Mouse (Mus musculus) heart, embryonic 13.5 days (tissue): ENCODE results near the gene Cyth1. TPM values are rescaled to one million over a fixed set of nuclear protein-coding genes. Genes with fewer than 3 reads are reported as not detected.
A peak's percentile ranks its signal among the peaks of the same experiment; 100 is the strongest.

Experiments
- ATAC-seq: fragments of 200-750 bp; cut with Nextera tagmentation; 2 replicates; pipeline ENCODE4 v1.8.0; 2017; ENCODE audit warnings: moderate TSS enrichment; ENCODE audit not compliant: insufficient number of reproducible peaks, low FRiP score, low TSS enrichment; ENCODE audit errors: extremely low read depth
- H3K27ac ChIP-seq: fragments of 300-500 bp; sonication (generic); replicated peaks from 2 replicates; pipeline ENCODE4 v1.5.1; 2015; ENCODE audit warnings: moderate library complexity, mild to moderate bottlenecking, inconsistent platforms
- H3K27me3 ChIP-seq: fragments of 300-500 bp; sonication (generic); replicated peaks from 2 replicates; pipeline ENCODE4 v1.6.1; 2015; ENCODE audit warnings: mild to moderate bottlenecking, inconsistent platforms
- H3K36me3 ChIP-seq: fragments of 300-500 bp; sonication (generic); 2 replicates; pipeline ENCODE4 v1.6.1; 2015; ENCODE audit warnings: mild to moderate bottlenecking, inconsistent platforms
- H3K4me1 ChIP-seq: fragments of 300-500 bp; sonication (generic); 2 replicates; pipeline ENCODE4 v1.6.1; 2015; ENCODE audit warnings: inconsistent platforms
- H3K4me2 ChIP-seq: fragments of 300-500 bp; sonication (generic); 2 replicates; pipeline ENCODE4 v1.6.1; 2015; ENCODE audit warnings: inconsistent platforms, mild to moderate bottlenecking, moderate library complexity
- H3K4me3 ChIP-seq: fragments of 300-500 bp; sonication (generic); 2 replicates; pipeline ENCODE4 v1.5.1; 2015; ENCODE audit warnings: moderate library complexity, mild to moderate bottlenecking, inconsistent platforms
- H3K9ac ChIP-seq: fragments of 300-500 bp; sonication (generic); 2 replicates; pipeline ENCODE4 v1.6.1; 2015; ENCODE audit warnings: inconsistent platforms, mild to moderate bottlenecking, moderate library complexity
- H3K9me3 ChIP-seq: fragments of 300-500 bp; sonication (generic); 2 replicates; pipeline ENCODE4 v1.6.1; 2016; ENCODE audit warnings: inconsistent platforms
- WGBS: fragments of 180-500 bp; shearing (Covaris S2); methylation state at CpG from one replicate; pipeline ENCODE4 v1.1.7; 2015; ENCODE audit warnings: mixed read lengths; 5-methylcytosine and 5-hydroxymethylcytosine counted together
- polyA plus RNA-seq: library from polyadenylated mRNA; unstranded; fragments of >200 nt; fragmentation: Nextera tagmentation; extraction: Ambion mirVana; gene quantifications from 2 replicates; pipeline ENCODE4 v1.2.1, GENCODE M21; 2015

Cyth1 gene
- polyA plus RNA-seq, 1 experiment from 2014 or later: 14.9 TPM

DNA sequence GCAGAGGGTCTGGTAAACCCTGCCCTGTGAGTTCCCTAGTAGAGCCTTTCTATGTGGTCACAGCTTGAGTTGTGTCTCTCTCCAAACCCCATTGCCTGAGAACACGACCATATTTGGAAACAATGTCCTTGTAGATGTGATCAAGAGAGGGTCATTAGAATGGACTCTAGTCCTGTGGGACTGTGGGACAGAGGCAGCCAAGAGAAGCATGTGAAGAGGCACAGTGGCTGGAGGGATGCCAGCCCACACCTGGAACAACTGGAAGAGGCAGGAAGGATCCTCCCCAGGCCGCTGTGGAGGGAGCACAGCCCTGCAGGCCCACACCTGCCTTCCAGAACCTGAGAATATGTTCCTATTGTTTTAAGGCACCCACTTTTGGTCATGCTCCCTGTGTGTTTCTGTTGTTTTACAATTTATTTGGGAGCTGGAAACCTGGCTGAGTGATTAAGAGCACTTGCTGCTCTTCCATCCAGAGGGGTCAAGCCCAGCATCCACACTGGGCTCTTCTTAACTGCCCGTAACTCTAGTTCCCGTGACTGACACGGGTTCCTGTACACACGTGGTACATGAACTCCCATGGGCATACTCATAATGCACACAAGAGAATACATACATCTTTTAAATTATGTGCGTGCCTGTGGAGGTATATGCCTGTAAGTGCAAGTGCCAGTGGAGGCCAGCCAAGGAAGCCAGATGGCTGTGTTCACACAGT lies 5.2 kb upstream of the Cyth1 start:
- ATAC-seq: no peak
- Histone ChIP-seq H3K9ac (no peak overlapping the region), H3K4me3 (no peak overlapping the region), H3K27me3 (no peaks in the 10 kb centered on the region), H3K4me2 (no peak overlapping the region), H3K9me3 (no peaks in the 10 kb centered on the region), H3K4me1 (peaks cover 36% of the 10 kb centered on the region), H3K27ac (0 out of 2 replicates have a peak overlapping the region, but pooled peaks have one; percentile 61), H3K36me3 (peaks cover 26% of the 10 kb centered on the region)
- 87% methylated on average over 7 of the region's 7 CpGs for WGBS

DNA sequence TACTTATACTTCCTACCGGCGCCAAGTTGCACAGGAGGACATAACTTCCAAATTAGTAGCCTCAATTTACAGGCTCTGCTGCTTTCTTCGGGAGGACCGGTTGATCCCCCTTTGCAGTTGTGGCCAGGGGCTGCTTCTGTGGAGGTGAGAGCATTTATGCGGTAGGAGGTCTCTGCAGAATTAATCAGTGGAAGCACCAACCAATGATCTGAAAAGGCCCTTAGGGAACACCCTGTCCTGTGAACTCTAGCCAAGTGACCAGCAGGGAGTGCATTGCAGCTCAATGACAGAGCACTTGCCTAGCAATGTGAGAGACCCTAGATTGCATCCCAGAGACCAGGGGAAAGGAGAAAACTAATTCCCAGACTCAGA lies 606 bp upstream of the Cyth1 start:
- Histone ChIP-seq H3K4me3 (peak overlapping the region; percentile 94), H3K27ac (peak overlapping the region; percentile 95), H3K9me3 (no peaks in the 10 kb centered on the region), H3K36me3 (no peaks in the 10 kb centered on the region), H3K27me3 (no peaks in the 10 kb centered on the region), H3K4me2 (peak overlapping the region; percentile 90), H3K4me1 (peaks cover 45% of the 10 kb centered on the region), H3K9ac (peak overlapping the region; percentile 81)
- 2% methylated on average over 5 of the region's 5 CpGs for WGBS
- ATAC-seq: 0 out of 2 replicates have a peak, but pooled peaks have one; percentile 1

DNA sequence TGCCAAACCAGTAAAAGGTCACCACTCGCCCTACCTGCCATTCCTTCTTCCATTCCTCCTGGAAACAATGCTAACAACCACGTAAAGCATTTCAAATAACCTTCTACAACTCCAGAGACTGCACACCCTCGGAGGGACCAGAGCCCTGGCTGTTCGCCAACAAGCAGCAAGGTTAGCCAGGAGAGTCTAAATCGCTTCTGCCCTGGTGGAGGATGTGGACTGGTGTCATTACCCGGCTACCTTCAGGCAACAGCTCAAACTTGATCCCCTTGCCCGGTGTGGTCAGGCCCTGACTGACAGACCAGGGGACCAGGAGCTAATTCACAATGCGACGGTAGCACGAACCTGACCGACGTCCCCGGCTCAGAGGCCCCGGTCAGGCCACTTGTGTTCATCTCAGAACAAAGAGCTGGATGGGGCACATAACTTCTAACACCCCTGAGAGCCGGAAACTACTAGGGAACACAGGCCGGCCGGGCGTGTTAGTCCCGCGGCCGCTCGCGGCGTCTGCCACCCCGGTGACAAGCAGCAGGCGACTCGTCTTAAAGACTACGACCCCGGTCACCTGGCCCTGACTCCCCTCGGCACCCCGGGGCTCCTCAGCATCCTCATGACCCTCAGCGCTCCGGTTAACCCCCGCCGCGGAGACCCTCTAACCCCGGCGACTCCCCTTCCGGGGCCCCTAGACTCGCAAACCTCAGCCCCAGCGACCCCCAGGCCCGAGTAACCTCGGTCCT lies 865 bp downstream of the Cyth1 start:
- Histone ChIP-seq H3K36me3 (no peaks in the 10 kb centered on the region), H3K4me1 (peaks cover 41% of the 10 kb centered on the region), H3K4me3 (peak overlapping the region; percentile 94), H3K9ac (peak overlapping the region; percentile 98), H3K9me3 (no peaks in the 10 kb centered on the region), H3K27me3 (no peaks in the 10 kb centered on the region), H3K4me2 (peak overlapping the region; percentile 90), H3K27ac (peak overlapping the region; percentile 81)
- no peak for ATAC-seq
- 2% methylated on average over 43 of the region's 43 CpGs for WGBS

DNA sequence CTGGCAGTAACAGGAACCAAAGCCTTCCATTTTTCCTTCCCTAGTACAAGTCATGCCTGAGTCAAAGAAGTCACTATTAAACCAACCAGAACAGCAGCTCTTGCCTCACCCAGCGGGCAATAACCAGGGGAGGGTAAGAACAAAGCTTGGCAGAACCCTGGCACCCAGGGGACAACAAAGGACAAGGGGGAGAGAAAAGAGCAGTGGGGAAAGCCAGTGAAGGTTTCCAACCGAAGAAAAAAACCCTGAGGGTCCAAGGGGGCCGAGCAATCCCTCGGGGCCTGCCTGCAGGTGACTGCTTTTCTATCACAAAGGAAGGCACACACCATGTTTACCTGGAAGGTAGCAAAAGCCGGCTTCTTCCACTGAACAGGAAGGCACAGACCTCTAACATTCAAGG lies 1.7 kb downstream of the Cyth1 start:
- Histone ChIP-seq H3K4me3 (peak overlapping the region; percentile 94), H3K9me3 (no peaks in the 10 kb centered on the region), H3K4me1 (peaks cover 47% of the 10 kb centered on the region), H3K36me3 (no peaks in the 10 kb centered on the region), H3K9ac (peak overlapping the region; percentile 98), H3K4me2 (peak overlapping the region; percentile 90), H3K27ac (peak overlapping the region; percentile 81), H3K27me3 (no peaks in the 10 kb centered on the region)
- ATAC-seq: no peak
- WGBS: 66% methylated on average over 5 of the region's 5 CpGs

DNA sequence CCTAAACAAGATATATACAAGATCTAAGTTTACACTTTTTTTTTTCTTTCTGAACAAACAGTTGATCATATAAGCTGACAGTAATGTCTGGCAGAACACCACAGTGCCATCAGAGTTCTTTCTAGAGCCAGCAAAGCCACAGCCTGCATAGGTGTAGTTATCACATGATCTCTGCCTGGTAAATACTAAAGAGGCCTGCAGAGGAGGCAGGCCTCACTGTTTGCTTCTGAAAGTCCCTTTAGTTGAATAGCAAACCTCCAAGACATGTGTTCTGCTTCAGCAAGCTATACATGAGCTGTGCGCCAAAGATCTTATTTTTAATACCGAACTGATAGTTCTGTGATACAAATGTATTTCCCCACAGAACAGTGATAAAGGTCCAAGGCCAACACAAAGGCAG lies 3.3 kb downstream of the Cyth1 start:
- no peak overlapping the region for H3K27ac ChIP-seq
- H3K4me1 ChIP-seq: peaks cover 63% of the 10 kb centered on the region
- H3K4me2 ChIP-seq: no peak overlapping the region
- WGBS: 93% methylated on average over 2 of the region's 2 CpGs
- H3K9ac ChIP-seq: 0 out of 2 replicates have a peak overlapping the region, but pooled peaks have one; percentile 3
- no peaks in the 10 kb centered on the region for H3K9me3 ChIP-seq
- H3K27me3 ChIP-seq: no peaks in the 10 kb centered on the region
- H3K4me3 ChIP-seq: no peak overlapping the region
- H3K36me3 ChIP-seq: no peaks in the 10 kb centered on the region
- no peak for ATAC-seq

DNA sequence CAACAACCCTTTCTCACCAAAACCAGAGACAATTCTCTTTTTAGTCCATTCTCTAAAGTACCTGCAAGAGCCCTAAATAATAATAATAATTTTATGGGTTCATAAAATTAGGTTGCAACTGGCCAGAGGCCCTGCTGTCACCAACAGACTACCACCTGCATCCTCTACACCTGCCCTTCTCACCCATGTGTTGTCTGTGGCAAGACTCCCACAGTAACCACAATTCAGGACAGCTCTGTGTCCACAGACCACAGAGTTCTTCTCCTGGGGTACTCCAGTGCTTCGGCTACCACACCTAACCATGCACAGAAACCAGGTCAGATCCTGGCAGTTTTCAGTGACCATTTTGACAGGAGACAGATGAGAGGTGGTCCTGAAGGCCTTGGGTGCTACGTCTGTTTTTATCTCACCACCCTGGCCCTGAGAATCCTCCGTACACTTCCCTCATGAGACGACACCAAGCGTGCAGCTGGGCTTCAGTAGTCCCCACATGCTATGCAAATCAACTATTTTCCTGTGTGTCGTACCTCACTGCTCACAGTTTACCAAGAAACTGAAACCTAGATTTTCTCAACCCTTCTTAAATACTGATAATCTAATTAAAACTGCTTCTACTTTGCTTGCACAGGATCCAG lies 4.6 kb downstream of the Cyth1 start:
- no peak overlapping the region for H3K9ac ChIP-seq
- H3K4me1 ChIP-seq: peaks cover 66% of the 10 kb centered on the region
- H3K4me3 ChIP-seq: no peak overlapping the region
- 74% methylated on average over 6 of the region's 6 CpGs for WGBS
- ATAC-seq: no peak
- no peaks in the 10 kb centered on the region for H3K9me3 ChIP-seq
- H3K36me3 ChIP-seq: no peaks in the 10 kb centered on the region
- H3K27me3 ChIP-seq: no peaks in the 10 kb centered on the region
- H3K4me2 ChIP-seq: no peak overlapping the region
- no peak overlapping the region for H3K27ac ChIP-seq

DNA sequence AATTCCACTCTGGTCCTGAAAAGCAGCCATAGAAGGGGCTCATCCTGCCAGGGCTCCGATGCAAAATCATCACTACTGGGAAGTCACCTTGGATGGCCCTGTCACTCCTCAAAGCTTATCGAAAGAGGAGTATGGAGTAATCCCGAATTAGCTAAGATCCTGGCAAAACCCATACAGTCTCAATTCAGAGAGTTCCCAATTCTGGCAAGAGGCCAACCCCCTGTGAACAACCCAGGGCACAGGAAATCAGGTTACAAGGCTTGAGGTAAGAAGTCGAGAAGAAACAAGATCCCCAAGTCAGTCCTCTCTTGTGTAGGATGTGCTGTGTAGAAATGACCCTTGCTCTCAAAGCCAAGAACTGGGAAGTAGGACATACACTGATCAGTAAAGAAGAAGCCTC lies 5.9 kb downstream of the Cyth1 start:
- 62% methylated on average over 4 of the region's 4 CpGs for WGBS
- H3K4me2 ChIP-seq: no peak overlapping the region

DNA sequence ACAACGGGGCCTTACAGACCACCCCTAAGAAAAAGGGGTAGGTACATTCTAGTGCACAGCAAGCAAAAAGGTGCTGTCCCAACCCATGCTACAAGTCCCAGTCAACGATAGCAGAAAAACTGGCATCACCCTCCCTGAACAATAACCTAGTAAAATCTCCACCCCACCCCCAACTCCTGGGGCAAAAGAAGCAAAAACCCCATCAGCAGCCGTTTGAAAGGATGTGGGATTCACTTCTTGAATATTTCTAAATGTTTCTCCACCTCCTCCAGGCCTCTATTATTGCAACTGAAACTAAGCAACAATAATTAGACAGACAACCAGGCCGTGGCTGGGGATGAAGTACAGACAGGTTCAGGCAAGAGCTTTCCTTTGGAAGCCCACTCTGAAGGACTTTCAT lies 8.0 kb downstream of the Cyth1 start:
- no peak overlapping the region for H3K9ac ChIP-seq
- H3K9me3 ChIP-seq: no peaks in the 10 kb centered on the region
- H3K27ac ChIP-seq: peak overlapping the region; percentile 53
- H3K4me1 ChIP-seq: peaks cover 71% of the 10 kb centered on the region
- ATAC-seq: no peak
- no peak overlapping the region for H3K4me2 ChIP-seq
- no peak overlapping the region for H3K4me3 ChIP-seq
- H3K36me3 ChIP-seq: no peaks in the 10 kb centered on the region
- 69% methylated on average over 4 of the region's 4 CpGs for WGBS
- no peaks in the 10 kb centered on the region for H3K27me3 ChIP-seq

More for the DNA sequence above, 5.9 kb downstream of the Cyth1 start:
- peaks cover 79% of the 10 kb centered on the region for H3K4me1 ChIP-seq
- no peak overlapping the region for H3K27ac ChIP-seq
- no peak overlapping the region for H3K4me3 ChIP-seq
- no peaks in the 10 kb centered on the region for H3K27me3 ChIP-seq
- no peaks in the 10 kb centered on the region for H3K36me3 ChIP-seq
- no peak for ATAC-seq
- H3K9ac ChIP-seq: no peak overlapping the region
- H3K9me3 ChIP-seq: no peaks in the 10 kb centered on the region

DNA sequence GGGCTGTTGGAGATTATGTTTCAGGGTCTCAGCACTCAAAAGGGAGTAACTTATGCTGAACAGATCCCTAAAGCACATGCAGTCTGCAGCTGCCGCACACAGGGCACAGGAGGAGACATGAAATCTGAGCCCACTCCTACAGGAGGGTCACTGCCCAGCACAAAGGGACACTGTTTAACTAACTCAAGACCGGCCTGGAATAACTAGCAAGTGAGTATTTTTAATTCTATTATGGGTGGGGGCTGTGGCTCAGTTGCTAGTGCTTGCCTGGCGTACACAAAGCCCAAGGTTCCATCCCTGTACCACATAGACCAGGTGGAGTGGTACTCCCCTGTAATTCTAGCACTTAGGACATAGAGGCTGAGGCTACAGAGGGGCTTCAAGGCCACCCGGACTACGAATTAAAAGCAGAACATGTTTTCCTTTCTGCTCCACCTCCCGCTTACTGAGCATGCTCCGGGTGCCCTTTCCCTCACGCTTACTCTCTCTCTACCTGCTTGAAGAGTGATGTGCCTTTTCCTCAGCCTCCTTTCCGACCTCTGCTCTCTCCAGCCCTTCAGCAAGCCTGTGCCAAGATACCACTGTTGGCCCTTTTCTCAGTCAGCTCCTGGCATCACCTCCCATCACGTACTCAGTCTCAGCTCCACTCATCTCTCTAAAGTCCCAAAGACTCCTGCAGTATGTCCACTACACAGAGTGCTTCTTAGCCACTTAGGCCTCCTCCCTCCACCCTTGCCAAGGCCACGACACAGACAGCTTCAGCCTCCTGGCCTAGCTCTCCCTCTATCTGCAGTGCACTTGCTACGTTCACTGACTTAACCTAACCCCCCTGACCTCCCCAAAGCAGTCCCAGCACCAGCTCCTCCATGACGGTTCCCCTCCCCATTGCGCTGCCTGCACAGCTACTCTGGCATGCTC lies 8.9 kb downstream of the Cyth1 start:
- H3K4me3 ChIP-seq: no peak overlapping the region
- H3K27me3 ChIP-seq: no peaks in the 10 kb centered on the region
- H3K36me3 ChIP-seq: no peaks in the 10 kb centered on the region
- peak overlapping the region; percentile 20 for H3K9ac ChIP-seq
- WGBS: 54% methylated on average over 14 of the region's 14 CpGs
- no peak for ATAC-seq
- H3K4me1 ChIP-seq: peaks cover 75% of the 10 kb centered on the region
- no peak overlapping the region for H3K4me2 ChIP-seq
- peak overlapping the region; percentile 53 for H3K27ac ChIP-seq
- no peaks in the 10 kb centered on the region for H3K9me3 ChIP-seq

DNA sequence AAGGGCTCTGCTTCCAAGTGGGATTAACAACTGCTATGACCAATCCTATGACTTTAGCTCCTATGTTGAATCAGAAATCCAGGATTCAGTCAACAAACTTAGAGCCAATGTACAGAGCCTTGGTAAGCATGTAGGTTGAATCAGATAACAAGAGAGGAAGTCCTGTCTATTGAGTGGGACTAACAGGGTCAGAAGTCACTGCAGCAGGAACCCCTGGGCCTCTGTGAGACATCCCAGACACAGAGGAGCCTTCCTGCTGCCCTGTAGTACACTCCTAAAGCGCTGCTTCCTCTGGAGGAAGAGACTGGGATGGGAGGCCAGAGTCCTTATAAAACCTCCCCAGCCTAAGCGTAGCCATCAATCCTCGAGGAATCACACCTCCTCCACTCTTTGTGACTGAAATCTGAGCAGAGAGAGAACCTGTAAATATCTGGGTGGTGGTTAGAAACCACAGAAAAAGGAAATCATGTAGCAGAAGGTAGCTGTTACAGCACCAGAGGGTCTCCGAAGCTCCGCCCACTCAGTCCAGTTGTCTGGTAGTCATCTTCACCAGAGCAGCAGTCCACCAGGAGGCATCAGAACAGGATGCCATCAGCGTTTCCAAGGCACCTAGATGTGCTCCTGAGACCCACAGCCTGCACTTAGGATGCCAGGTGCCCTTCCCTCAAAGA lies 11.7 kb downstream of the Cyth1 start:
- Histone ChIP-seq H3K4me2 (0 out of 2 replicates have a peak overlapping the region, but pooled peaks have one; percentile 5), H3K9me3 (no peaks in the 10 kb centered on the region), H3K27me3 (no peaks in the 10 kb centered on the region), H3K36me3 (no peaks in the 10 kb centered on the region), H3K27ac (peak overlapping the region; percentile 76), H3K9ac (0 out of 2 replicates have a peak overlapping the region, but pooled peaks have one; percentile 4), H3K4me3 (no peak overlapping the region), H3K4me1 (peaks cover 74% of the 10 kb centered on the region)
- ATAC-seq: peak; percentile 23; the same call in 1 of the 2 replicates
- 49% methylated on average over 6 of the region's 6 CpGs for WGBS
